Mouse (Mus musculus) regulatory T cell (primary cell): ENCODE data around the gene Lrp8.

Source experiments
- in situ Hi-C: fragments of 300-600 bp; cut with MboI, MseI; formaldehyde crosslinking; loops from one replicate; pipeline ENCODE4 v1.15.1; 2025; ENCODE audit warnings: high pct_unique_total_duplicates

The Lrp8 gene

DNA sequence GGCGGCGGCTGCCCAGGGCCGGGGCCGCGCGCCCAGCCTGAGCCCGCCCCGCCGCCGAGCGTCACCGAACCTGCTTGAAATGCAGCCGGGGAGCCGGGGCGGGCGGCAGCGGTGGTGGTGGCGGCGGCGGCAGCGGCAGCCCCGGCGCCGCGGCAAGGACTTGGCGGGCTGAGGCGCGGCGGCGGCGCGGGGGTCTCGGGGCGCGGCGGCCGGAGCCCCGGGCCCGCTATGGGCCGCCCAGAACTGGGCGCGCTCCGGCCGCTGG is at the start of gene Lrp8:
Gene Lrp8, plus strand, starts transcription at position 77 of the 265 bp plus-strand sequence.
- in situ Hi-C loops, result no loop called here

- in situ Hi-C loops, result no loop called here
Measured at GRCm38 (mm10) chr4:107756222-107756621, 45.8 kb upstream of the Lrp8 start.

DNA sequence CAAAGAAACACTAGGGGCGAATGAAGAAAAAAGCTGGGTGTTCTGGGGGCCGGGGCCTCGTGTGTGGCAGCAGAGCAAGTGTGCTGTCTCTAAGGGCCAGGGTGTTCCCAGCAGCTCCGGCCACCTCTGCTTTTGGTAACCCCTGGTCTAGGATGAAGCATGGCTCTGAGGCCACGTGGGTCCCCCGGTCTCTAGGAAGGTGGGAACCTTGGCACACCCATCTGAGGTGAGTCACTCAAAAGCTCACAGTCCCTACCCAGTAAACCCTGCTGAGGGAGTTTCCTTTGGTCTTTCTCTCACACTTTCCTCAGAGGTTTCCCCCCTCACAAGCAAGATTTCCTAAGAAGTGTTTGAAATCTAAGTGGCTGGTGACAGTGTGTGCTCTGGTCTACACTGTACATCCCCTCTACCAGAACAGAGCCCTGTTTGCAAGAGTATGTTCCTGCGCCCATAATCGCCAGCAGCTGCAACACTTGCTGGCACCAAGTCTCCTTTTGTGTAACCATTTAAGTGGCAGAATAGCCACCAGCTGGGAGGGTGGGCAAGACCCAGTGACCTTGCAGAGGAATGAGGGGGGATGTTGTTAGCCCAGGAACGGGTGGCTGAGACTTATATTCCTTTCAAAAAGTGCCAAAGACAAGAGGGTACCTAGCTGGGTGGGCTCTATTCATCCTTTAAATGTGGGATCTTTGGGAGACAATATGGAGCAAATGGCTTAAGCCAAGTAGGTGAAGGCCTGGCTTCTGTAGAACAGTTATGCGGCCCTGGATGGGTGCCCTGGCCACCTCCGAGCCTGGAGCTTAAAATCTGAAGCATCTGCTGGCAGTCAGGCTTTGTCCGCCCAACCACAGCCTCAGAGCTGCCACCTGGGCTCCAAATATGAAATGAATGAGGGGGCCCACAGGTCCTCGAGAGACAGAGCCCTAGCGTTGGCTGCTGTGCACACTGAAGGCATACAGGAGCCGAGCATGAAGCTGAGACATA is 44.3 kb upstream of the Lrp8 start:
- in situ Hi-C loops, result no loop called here

DNA sequence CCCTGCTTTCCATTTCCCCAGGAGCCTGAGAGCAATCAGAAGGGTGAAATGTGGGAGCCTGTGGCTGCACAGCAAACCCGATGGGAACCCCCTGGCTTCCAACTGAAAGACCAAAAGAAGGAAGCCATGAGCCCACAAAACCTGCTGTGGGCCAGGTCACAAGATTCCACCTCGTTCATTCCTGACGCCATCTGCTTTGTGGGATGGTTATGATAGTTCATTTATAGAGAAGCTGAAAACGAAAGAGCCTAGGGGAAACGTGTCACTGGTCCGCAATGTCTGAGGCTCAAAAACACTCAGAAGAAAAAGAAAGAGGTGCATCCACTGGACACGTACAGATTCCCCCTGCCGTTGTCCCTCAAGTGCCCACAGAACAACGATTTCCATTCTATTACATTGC is 43.1 kb upstream of the Lrp8 start:
- in situ Hi-C loops, result no loop called here

DNA sequence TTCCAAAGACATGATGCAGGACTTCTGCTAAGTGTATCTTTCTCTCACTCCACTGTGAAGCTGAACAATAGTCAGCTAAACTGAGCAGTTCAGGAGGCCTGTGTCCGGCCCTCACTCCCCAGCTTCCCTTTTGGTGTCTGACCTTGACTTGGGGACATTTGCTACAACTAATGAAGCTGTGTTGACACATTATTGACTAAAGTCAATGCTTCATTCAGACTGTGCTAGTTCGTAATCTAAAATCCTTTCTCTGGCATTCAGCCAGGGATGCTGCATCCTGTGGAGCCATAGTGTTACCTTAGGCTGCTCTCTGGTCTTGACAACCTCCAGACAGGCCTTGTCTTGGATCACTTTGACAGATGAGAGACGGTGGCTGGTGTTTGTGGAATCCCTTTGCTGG is 39.1 kb upstream of the Lrp8 start:
- in situ Hi-C loops, result no loop called here

DNA sequence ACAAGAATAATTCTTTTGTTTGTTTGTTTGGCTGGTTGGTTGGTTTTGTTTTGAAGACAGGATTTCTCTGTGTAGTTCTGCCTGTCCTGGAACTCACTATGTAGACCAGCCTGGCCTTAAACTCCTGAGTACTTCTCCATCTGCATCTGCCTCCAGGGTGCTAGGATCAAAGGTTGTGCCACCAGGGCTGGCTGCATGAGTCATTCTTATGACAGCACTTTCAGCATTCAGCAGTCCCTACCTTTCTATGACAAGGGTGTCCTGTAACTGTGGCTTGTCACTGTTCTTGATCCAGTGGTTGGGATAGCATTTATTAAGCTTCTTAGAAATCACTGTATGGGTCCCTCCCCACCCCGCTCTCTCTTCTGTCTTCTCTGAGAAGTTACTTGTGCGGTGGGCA is 38.5 kb upstream of the Lrp8 start:
- in situ Hi-C loops, result no loop called here

GRCm38 (mm10) chr4:107765196-107765813 is 36.8 kb upstream of the Lrp8 start:
- in situ Hi-C loops, result no loop called here

DNA sequence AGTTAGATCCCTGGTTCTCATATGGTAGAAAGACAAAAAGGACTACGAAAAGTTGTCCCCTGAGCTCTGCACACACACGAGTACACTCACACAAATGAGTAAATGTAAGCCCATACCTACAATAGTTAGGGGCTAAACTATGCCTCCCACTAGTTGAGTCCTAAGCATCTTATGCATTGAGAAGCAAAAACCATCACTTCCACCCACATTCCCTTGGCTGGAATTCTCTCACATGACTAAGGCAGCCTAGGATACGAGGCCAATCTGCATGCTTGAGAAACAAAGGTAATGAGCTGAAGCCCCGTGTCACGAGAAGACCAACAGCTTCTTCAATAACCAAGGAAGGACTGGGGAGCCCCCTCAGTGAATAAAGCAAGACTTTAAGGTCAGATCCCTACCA is 35.9 kb upstream of the Lrp8 start:
- in situ Hi-C loops, result no loop called here

DNA sequence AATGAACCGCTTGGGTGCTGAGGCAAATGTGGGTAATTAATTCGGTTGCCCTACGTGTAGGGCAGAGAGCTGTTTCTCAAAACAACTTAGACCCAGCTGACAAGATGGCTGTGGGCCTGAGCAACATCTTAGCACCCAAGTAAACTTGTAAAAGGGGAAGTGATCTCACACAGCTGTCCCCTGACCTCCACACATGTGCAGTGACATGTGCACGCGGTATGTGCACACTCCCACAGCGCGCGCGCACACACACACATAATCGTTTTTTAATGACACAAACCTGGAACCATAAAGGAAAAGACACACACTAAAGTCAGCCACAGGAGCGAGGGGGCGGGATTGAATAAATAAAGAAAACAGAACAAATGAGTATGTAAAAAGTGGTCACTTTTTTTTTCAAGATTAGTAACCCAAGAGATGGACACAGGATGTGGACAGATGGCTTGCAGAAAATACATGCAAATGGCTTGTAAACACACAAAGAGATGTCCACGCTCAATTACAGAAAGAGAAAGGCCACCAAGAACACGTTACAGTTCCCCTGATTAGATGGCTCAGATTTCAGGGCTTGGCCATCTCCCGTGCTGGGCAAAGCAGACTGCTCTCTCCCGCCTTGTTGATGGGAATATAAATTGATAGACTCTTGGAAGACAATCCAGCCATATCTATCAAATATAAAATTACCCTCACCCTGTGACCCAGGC is 29.8 kb upstream of the Lrp8 start:
- in situ Hi-C loops, result no loop called here

DNA sequence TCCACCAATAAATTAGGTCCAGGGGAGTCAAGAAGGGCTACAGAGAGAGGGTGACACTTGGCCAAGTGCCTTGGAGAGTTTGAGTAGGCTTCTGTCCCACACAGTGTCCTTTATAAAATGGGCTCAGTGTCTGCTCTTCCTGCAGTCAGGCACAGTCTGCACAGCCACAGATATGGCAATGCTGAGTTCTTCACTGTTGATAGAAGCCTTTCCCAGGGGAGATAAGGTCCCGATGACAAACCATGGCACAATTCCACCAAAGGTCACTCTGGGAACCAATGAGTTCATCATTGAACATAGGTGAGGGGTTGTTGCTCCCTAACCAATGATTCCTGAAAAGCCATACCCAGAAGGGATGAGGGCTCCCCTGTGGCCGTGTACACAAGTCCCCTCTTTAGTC is 27.2 kb upstream of the Lrp8 start:
- in situ Hi-C loops, result no loop called here

- in situ Hi-C loops, result no loop called here
Measured at GRCm38 (mm10) chr4:107775672-107776071, 26.4 kb upstream of the Lrp8 start.

DNA sequence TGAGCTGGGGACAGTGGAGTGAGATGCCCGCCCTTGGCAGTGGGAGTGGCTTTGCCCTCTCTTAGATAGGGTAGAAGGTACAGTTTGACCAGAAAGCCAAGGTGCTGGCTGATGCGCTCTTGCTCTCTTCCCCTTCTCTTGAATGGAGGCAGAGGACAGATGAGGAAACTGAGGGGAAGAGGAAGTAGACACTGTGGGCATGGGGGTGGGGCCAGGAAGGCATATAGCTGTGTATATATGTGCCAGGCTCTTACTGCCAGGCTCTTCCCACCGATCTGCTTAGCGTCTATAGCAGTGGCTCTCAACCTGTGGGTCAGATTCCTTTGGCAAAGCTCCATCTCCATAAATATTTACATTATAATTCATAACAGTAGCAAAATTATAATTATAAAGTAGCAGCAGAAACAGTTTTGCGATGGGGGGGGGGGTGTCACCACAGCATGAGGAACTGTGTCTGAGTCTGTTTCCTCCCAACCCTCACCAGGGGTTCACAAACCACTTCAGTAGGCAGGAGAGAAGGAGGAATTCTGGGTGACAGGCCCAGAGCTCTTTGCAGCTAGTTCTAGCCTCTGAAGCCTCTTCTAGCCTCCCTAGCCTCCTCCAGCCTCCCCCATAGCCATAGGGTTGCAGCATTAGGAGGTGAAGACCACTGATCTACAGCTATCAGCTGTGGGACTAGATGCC is 24.9 kb upstream of the Lrp8 start:
- in situ Hi-C loops, result no loop called here

DNA sequence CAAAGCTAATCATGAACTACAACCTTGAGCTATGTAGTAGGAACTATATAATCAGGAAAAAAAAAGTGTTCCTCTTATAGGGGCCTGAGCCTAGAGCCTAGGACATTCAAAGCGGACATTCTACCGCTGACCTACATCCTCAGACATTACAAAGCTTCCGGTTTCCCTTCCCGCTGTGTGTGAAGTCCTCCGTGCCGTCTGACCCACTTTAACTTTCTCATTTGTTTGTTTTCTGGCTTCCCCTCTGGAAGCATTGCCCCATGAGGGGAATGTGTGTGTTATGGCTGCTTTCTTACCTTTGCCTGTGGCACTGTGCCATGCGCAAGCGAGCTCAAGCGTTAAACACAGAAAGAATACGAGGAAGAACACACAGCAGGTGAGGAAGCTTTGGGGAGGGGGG is 18.5 kb upstream of the Lrp8 start:
- in situ Hi-C loops, result no loop called here

DNA sequence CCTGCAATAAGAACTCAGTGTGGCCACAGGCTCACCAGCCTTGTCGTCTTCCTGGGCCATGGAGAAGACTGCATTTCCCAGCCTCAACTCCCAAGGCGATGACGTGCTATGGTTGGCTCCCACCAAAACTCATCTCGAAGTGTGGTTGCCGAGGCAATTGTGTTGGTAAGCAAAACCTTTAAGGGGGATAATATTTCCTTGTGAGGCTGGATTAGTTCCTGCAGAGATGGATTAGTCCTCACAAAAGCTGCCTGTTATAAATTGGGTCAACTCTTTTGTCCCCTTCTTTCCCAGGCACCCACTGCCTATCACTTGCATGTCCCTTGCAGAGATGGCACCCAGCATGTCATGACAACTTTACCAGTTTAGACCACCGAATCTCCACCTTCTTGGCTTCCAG is 13.2 kb upstream of the Lrp8 start:
- in situ Hi-C loops, result no loop called here

- in situ Hi-C loops, result no loop called here
Measured at GRCm38 (mm10) chr4:107800801-107801200, 1.3 kb upstream of the Lrp8 start.

DNA sequence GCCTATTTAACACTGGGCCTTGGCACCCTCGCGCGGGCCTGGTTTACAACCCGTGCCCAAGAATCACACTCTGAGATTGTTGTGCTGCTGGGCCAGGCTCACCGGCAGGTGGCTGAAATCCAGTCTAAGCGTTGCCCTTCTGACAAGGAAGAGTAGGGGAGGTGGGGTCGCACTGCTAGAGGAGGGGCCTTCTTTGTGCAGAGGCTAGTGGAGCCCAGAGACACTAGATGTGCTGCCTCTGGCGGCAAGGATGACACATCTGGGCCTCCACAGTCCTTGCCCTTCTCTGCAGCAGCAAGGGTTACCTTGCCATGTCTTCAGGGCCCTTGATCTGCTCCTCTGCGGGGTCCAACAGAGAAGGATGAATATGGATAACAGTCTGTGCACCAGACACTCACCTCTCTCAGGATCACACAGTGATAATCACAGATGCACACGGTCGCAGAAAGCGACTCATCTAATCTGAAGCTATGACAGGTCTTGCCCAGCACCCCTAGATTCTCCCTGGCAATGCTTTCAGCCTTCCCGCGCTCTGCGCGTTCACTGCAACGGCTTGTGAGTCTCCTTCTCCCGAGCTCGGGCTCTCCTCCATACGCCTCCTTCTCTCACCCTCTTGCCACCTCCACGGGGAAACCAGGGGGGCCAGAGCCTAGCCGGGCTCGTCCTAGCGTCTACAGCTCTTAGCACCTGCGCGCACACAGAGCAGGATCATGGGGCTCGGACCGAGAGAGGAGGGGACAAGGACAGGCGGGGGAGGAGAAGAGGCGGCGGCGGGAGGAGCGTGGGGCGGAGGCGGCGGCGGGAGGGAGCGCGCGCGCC is 486 bp upstream of the Lrp8 start:
- in situ Hi-C loops, result no loop called here

DNA sequence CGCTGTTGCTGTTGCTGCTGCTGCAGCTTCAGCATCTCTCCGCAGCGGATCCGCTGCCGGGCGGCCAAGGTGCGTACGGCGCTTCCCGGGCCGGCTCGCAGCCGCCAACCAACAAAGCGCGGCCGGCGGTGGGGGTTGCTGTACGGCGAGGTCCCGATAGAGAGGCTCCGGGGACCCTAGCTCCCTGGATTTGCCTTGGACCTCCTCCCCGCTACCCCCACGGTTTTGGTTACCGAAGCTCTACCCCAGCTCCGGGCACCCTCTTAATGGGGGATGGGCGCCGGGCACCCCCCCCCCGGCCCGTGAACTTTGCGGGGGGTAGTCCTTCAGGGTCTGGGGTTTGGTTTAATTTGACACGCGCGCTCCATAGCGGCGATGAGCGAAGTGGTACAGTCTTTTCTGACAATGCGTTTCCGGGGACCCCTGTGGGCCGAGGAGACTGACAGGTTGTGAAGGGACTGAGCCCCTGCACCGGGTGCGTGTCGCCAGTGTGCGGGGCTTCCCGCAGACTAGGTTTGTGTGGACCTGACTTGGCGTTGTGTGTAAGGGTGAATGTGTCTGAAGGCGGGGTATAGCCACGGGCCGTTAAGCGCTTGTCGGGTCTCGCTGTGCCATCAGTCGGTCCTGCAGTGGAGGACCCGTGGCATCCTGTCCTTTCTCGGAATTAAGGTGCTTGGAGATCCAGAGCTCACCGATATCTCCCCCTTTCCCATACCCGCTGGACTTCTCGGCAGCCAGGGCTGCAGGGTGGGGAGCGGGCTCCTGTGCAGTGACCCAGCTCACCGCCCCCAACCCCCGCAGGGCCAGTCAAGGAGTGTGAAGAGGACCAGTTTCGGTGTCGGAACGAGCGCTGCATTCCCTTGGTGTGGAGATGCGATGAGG is 630 bp downstream of the Lrp8 start:
- in situ Hi-C loops, result no loop called here

DNA sequence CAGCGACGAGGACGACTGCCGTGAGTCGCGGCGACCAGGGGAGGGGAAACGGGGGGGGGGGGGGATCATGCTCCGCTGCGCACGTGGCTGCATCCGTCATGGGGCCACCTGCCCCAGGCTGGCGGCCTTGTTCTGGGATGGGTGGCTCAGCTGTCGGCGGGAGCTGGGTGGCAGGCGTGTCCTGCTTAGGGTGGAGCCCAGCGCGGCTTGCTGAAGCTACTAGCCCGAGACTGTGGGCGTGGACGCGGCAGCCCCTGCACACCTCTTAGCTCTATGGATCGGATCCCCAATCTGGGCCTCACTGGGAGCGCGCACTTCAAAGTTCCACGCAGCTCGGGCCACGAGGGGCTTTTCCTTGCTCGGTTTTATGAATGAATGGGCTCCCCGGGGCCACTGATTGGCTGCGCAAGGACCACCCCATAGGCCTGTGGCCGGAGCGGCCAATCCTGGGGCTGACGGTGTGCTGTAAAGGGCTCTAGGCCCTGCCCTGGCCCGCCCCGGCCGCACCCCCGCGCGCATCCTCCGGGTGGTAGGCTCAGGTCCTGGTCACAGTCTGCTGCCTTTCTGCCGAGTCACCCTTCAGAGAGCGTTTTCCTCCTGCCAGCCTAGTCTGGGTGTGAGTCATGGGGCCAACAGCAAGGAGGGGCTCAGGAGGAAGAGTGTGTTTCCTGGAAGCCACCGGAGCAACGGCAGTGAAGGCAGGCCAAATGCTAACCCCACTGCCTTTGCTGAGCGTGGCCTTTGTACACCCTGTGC is 1.5 kb downstream of the Lrp8 start:
- in situ Hi-C loops, result no loop called here

GRCm38 (mm10) chr4:107805491-107805890 is 3.4 kb downstream of the Lrp8 start:
- in situ Hi-C loops, result no loop called here

GRCm38 (mm10) chr4:107807796-107808195 is 5.7 kb downstream of the Lrp8 start:
- in situ Hi-C loops, result no loop called here
